Mouse (Mus musculus) hindbrain, postnatal 0 days (tissue): ENCODE measurements around the gene Dag1. TPM values are rescaled to one million over a fixed set of nuclear protein-coding genes. Genes with fewer than 3 reads are reported as not detected.

Experiments
- ATAC-seq: fragments of 200-750 bp; cut with Nextera tagmentation; 2 replicates; pipeline ENCODE4 v1.8.0; 2017; ENCODE audit warnings: mild to moderate bottlenecking, moderate TSS enrichment, moderate library complexity
- DNase-seq: peaks from one replicate; pipeline ENCODE4 v3.0.0-alpha.2; 2015; ENCODE audit warnings: low spot score
- H3K27ac ChIP-seq: fragments of 300-500 bp; sonication (generic); 2 replicates; pipeline ENCODE4 v1.5.1; 2014; ENCODE audit warnings: mild to moderate bottlenecking
- H3K27me3 ChIP-seq: fragments of 300-500 bp; sonication (generic); 2 replicates; pipeline ENCODE4 v1.6.1; 2014; ENCODE audit warnings: low read length, mixed read lengths; ENCODE audit not compliant: insufficient read depth
- H3K36me3 ChIP-seq: fragments of 300-500 bp; sonication (generic); 2 replicates; pipeline ENCODE4 v1.6.1; 2014; ENCODE audit warnings: low read length, mixed read lengths; ENCODE audit not compliant: insufficient read depth
- H3K4me1 ChIP-seq: fragments of 300-500 bp; sonication (generic); 2 replicates; pipeline ENCODE4 v1.6.1; 2014; ENCODE audit warnings: antibody characterized with exemption, low read length, mixed read lengths; ENCODE audit not compliant: insufficient read depth
- H3K4me2 ChIP-seq: fragments of 300-500 bp; sonication (generic); 2 replicates; pipeline ENCODE4 v1.6.1; 2014; ENCODE audit warnings: low read depth, mild to moderate bottlenecking, low read length, moderate library complexity, mixed read lengths
- H3K4me3 ChIP-seq: fragments of 300-500 bp; sonication (generic); 2 replicates; pipeline ENCODE4 v1.5.1; 2014; ENCODE audit warnings: low read length
- H3K9ac ChIP-seq: fragments of 300-500 bp; sonication (generic); replicated peaks from 2 replicates; pipeline ENCODE4 v1.6.1; 2014; ENCODE audit warnings: mild to moderate bottlenecking, low read length, moderate library complexity, mixed read lengths
- H3K9me3 ChIP-seq: fragments of 300-500 bp; sonication (generic); 2 replicates; pipeline ENCODE4 v1.6.1; 2016; ENCODE audit warnings: low read length, mixed read lengths
- CTCF ChIP-seq: IDR thresholded peaks from 2 replicates; pipeline ENCODE4 v1.5.1; 2016; ENCODE audit warnings: antibody characterized with exemption, control low read depth, low read depth
- WGBS: fragments of 180-500 bp; shearing (Covaris S2); extraction: QIAGEN DNeasy Blood & Tissue Kit; methylation state at CpG from one replicate; pipeline ENCODE4 v1.1.7; 2014; 5-methylcytosine and 5-hydroxymethylcytosine counted together
- polyA plus RNA-seq: library from polyadenylated mRNA; unstranded; fragments of >200 nt; fragmentation: Nextera tagmentation; extraction: Ambion mirVana; gene quantifications from 2 replicates; pipeline ENCODE4 v1.2.1, GENCODE M21; 2015
- total RNA-seq: library from RNA; depleted of rRNA; stranded (reverse); fragments of >200 nt; gene quantifications from 2 replicates; pipeline ENCODE4 v1.2.3, GENCODE M21; 2014

Gene Dag1
- total and polyA plus RNA-seq, 2 experiments from 2014 or later, result 76.3 to 127 TPM

DNA sequence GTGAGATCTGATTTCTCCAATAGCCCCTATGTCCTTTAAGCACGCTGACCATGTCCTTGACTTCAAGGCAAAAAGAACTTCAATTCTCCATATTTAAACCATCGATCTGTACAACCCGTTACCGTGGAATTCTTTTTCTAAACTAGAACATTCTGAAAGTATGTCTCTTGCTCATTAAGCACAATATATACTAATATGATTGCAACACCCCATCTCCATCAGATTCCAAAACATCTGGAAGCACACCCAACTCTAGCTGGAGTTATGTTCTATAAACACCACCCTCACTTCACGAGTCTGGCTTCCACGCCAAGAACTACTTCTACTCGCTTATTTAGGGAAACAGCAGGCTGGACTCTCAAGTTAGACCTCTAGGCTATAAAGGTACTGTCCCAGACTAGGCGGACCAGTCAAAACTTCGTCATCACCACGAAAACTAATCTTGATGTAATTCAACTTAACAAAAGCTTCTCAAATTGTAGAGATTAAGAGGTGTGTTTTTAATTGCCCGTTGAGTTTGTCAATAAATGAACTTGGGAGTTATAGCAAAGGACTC is 1.2 kb downstream of the Dag1 start:
- no peak for DNase-seq
- no peak for ATAC-seq
- Histone ChIP-seq H3K4me2 (peak overlapping the region; percentile 73), H3K27ac (peak overlapping the region; percentile 96; the same call in 1 of the 2 replicates), H3K36me3 (no peaks in the 10 kb centered on the region), H3K9me3 (no peaks in the 10 kb centered on the region), H3K4me3 (peak overlapping the region; percentile 95), H3K27me3 (no peaks in the 10 kb centered on the region), H3K9ac (peak overlapping the region; percentile 98), H3K4me1 (peaks cover 19% of the 10 kb centered on the region)
- no peak for TF ChIP-seq CTCF
- 40% methylated on average over 11 of the region's 11 CpGs for WGBS

DNA sequence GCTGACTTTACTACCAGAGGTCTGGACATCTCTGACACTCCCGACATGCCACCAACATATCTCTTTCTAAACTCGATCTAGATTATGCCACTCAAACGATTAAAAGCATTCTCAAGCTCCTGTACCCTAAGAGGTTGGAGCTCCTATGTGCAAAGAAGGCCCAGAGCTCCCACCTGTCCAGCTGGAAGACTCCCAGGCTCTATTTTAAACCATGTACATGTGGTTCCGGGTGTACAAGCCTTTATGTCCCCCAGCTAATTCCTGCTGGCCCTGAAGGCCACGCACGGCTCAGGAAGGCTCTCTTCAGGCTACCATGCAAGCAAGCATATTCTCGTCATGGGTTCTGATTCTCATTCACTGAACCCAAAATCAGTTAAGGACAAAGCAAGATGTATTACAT is 1.9 kb downstream of the Dag1 start:
- Histone ChIP-seq H3K27me3 (no peaks in the 10 kb centered on the region), H3K9me3 (no peaks in the 10 kb centered on the region), H3K4me1 (peaks cover 19% of the 10 kb centered on the region), H3K4me3 (peak overlapping the region; percentile 95; the same call in 1 of the 2 replicates), H3K4me2 (peak overlapping the region; percentile 73), H3K27ac (no peak overlapping the region), H3K36me3 (no peaks in the 10 kb centered on the region), H3K9ac (no peak overlapping the region; the same call in 1 of the 2 replicates)
- TF ChIP-seq CTCF, result no peak
- no peak for ATAC-seq
- DNase-seq, result no peak
- 74% methylated on average over 7 of the region's 7 CpGs for WGBS

DNA sequence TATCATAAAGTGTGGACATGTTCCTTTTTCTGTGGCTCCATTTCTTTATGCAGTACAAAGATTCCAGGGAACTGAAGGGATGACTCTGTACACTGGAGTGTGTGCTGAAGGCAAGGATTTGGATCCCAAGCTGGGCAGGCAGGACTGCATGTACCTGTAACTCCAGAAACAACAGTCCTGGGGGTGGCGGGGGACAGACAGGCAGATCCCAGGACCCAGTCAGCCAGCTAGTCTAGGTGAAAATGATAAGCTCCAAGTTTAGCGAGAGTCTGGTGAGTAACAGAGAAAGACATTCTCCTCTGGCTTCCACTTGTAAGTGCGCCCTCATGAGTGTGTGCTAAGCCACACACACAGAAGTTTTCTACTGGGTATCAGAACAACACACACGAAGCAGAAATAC is 3.2 kb downstream of the Dag1 start:
- no peak for TF ChIP-seq CTCF
- no peaks in the 10 kb centered on the region for H3K27me3 ChIP-seq
- H3K9me3 ChIP-seq, result no peaks in the 10 kb centered on the region
- ATAC-seq (no peak), DNase-seq (no peak)
- no peak overlapping the region for H3K27ac ChIP-seq
- 83% methylated on average over 4 of the region's 4 CpGs for WGBS
- no peaks in the 10 kb centered on the region for H3K36me3 ChIP-seq
- H3K4me2 ChIP-seq, result no peak overlapping the region
- H3K9ac ChIP-seq, result no peak overlapping the region
- no peak overlapping the region for H3K4me3 ChIP-seq
- peaks cover 19% of the 10 kb centered on the region for H3K4me1 ChIP-seq

DNA sequence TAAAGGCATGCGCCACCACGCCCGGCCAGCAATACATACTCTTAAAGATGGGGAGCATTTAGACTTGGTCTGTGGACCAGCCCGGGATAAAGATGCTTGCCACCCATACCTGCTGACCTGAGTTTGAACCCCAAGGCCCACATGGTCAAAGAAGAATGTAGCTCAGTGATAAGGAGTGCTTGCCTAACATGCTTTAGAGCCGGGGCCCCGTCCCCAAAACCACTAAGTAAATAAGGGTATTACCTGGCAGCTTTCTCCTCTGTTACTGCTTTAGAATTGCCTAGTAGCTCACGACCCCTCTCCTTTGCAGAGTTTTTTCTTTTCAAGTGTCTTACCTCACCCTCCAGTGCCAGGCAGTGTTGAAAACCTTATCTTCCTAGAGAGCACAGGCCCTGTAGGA is 11.0 kb downstream of the Dag1 start:
- DNase-seq (no peak), ATAC-seq (no peak)
- Histone ChIP-seq H3K4me1 (no peaks in the 10 kb centered on the region), H3K4me2 (no peak overlapping the region), H3K9me3 (no peaks in the 10 kb centered on the region), H3K27ac (no peak overlapping the region), H3K36me3 (peaks cover 11% of the 10 kb centered on the region), H3K27me3 (no peaks in the 10 kb centered on the region), H3K9ac (no peak overlapping the region), H3K4me3 (no peak overlapping the region)
- WGBS, result 98% methylated on average over 7 of the region's 7 CpGs
- no peak for TF ChIP-seq CTCF

DNA sequence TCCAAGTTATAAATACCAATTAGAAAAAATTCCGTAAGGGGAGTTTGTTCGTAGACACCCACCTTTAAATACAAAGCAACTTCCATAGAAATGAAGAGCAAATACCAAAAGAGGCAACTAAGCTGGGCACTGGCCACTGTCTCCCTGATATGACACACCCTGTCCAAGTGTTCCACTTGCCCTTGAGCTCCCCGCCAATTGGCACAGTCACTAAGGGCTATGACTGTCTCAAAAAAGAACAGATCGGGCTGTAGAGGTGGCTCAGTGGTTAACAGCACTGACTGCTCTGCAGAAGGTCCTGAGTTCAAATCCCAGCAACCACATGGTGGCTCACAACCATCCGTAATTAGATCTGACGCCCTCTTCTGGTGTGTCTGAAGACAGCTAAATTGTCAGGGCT is 11.9 kb downstream of the Dag1 start:
- 93% methylated on average over 6 of the region's 6 CpGs for WGBS
- no peak for ATAC-seq
- Histone ChIP-seq H3K4me1 (no peaks in the 10 kb centered on the region), H3K36me3 (peaks cover 11% of the 10 kb centered on the region), H3K9ac (no peak overlapping the region), H3K27me3 (no peaks in the 10 kb centered on the region), H3K27ac (no peak overlapping the region), H3K4me3 (no peak overlapping the region), H3K9me3 (no peaks in the 10 kb centered on the region), H3K4me2 (no peak overlapping the region)
- no peak for TF ChIP-seq CTCF
- no peak for DNase-seq

DNA sequence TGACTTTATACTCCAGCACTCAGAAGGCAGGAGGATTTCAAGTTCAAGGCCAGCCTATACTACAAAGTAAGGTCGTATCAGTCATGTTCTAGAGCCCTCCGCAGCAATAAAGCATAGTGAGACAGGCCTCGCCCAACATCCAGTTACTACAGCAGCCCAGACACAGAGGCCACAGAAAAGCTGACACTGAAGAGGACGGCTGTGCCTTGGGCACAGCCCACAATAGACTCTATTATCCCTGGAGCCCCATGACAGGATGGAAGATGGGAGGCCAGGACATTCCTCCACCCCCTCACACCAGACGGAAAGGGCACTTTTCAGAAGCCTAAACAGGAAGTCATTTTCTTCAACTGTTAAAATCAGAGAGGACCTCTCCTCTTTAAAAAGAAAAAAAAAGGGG is 14.8 kb downstream of the Dag1 start:
- ATAC-seq, result no peak
- TF ChIP-seq CTCF, result no peak

DNA sequence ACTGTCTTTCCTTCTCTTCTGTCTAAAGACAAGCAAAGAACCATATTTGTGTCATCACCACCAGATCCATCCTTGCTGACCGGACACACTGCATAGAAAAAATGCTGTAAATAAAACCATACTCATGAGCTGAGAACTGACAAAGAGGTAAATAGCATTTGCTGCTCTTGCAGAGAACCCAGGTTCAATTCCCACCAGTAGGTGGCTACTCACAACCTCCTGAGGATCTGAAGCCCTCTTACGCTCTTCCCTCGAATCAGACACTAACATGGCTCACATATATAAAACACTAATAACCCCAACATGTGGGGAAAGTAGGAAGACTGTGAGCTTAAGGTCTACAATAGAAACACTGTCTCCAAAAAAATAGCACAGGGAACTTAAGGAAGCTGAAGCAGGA is 18.8 kb downstream of the Dag1 start:
- H3K4me1 ChIP-seq, result no peaks in the 10 kb centered on the region
- TF ChIP-seq CTCF, result peak; percentile 45
- no peak overlapping the region for H3K27ac ChIP-seq
- no peak for DNase-seq
- ATAC-seq, result no peak
- H3K4me2 ChIP-seq, result no peak overlapping the region
- H3K9ac ChIP-seq, result no peak overlapping the region
- no peaks in the 10 kb centered on the region for H3K27me3 ChIP-seq
- no peaks in the 10 kb centered on the region for H3K36me3 ChIP-seq
- 81% methylated on average over 3 of the region's 3 CpGs for WGBS
- no peak overlapping the region for H3K4me3 ChIP-seq
- no peaks in the 10 kb centered on the region for H3K9me3 ChIP-seq

More for the DNA sequence above, 14.8 kb downstream of the Dag1 start:
- Histone ChIP-seq H3K27me3 (no peaks in the 10 kb centered on the region), H3K9ac (no peak overlapping the region), H3K36me3 (peaks cover 11% of the 10 kb centered on the region), H3K9me3 (no peaks in the 10 kb centered on the region), H3K4me3 (no peak overlapping the region), H3K4me2 (no peak overlapping the region), H3K4me1 (no peaks in the 10 kb centered on the region), H3K27ac (no peak overlapping the region)
- no peak for DNase-seq
- 60% methylated on average over 5 of the region's 5 CpGs for WGBS
